Mouse (Mus musculus): ENCODE measurements at regions not wholly inside any gene's neighbourhood (a gene's known extent, or its start where the extent isn't known, plus 50 kb on each side); places are given as distances from the start of the nearest gene placed in this dataset.
A peak's percentile ranks its signal among the peaks of the same experiment; 100 is the strongest.

GRCm38 (mm10) chr7:59080109-59080508 is 148.4 kb upstream of the Ube3a start:
- 56% methylated on average over 7 of the region's 7 CpGs for WGBS (ENCODE audit: insufficient replicate concordance)

More at GRCm38 (mm10) chr7:59080109-59080508, 148.4 kb upstream of the Ube3a start:
- Histone ChIP-seq H3K9ac (replicated peaks) (no peak overlapping the region), H3K4me1 (ENCODE audit: insufficient read depth) (no peaks in the 10 kb centered on the region), H3K4me3 (ENCODE audit: low read depth, low read length) (no peak overlapping the region), H3K27ac (ENCODE audit: low read depth) (no peak overlapping the region), H3K27me3 (ENCODE audit: insufficient read depth, low read length) (no peaks in the 10 kb centered on the region), H3K36me3 (replicated peaks; ENCODE audit: insufficient read depth, low read length) (no peaks in the 10 kb centered on the region), H3K9me3 (ENCODE audit: low read length) (no peaks in the 10 kb centered on the region), H3K4me2 (ENCODE audit: low read depth, low read length) (no peak overlapping the region)
- DNase-seq (no peak), ATAC-seq (no peak)
- TF ChIP-seq CTCF (IDR thresholded peaks at IDR 0.05; ENCODE audit: low read depth) (peak; percentile 49), EP300 (IDR thresholded peaks at IDR 0.05; ENCODE audit: low read depth) (no peak)
